Comparison of ENCODE assay signal across 13 mouse cellular contexts in genomic region chr16:43169273-43169905, GRCm38 (mm10).
"Had no signal": no experiment of that assay in that cellular context is flagged by ENCODE, and none has a peak within 500 bp of the region (broad histone marks: within the 10 kb centered on the region; RNA-seq: fewer than 3 reads in every experiment).

No protein-coding gene starts in this region.

- H3K27ac ChIP-seq: limb, embryonic 13.5 days; liver, embryonic 12.5 days; macrophage; midbrain, embryonic 12.5 days had no signal

- H3K27me3 ChIP-seq: limb, embryonic 13.5 days; liver, embryonic 12.5 days; megakaryocyte, embryonic 14.5 days; midbrain, embryonic 12.5 days had no signal

- DNase-seq: layer of hippocampus, postnatal 36 days; left cerebral cortex, postnatal 4 days; lung, embryonic 14.5 days; lung, postnatal 14 days; right cerebral cortex, adult 18-20 months; right cerebral cortex, postnatal 25 days; thymus, postnatal 36 days had no signal

- ATAC-seq: liver, embryonic 12.5 days; midbrain, embryonic 16.5 days had no signal

- H3K4me2 ChIP-seq: limb, embryonic 13.5 days; liver, embryonic 12.5 days; lung, embryonic 14.5 days; midbrain, embryonic 12.5 days had no signal

- H3K9me3 ChIP-seq: limb, embryonic 13.5 days; liver, embryonic 12.5 days; megakaryocyte, embryonic 14.5 days; midbrain, embryonic 12.5 days had no signal

- H3K4me3 ChIP-seq: limb, embryonic 13.5 days; liver, embryonic 12.5 days; megakaryocyte, embryonic 14.5 days; midbrain, embryonic 12.5 days had no signal

- H3K4me1 ChIP-seq: limb, embryonic 13.5 days; liver, embryonic 12.5 days; megakaryocyte, embryonic 14.5 days; midbrain, embryonic 12.5 days had no signal

- H3K36me3 ChIP-seq: limb, embryonic 13.5 days; liver, embryonic 12.5 days; midbrain, embryonic 12.5 days had no signal

- H3K9ac ChIP-seq: limb, embryonic 13.5 days; liver, embryonic 12.5 days; lung, embryonic 14.5 days; midbrain, embryonic 12.5 days had no signal
